Mouse (Mus musculus): Measurements from ENCODE around the gene Itga6.

DNA sequence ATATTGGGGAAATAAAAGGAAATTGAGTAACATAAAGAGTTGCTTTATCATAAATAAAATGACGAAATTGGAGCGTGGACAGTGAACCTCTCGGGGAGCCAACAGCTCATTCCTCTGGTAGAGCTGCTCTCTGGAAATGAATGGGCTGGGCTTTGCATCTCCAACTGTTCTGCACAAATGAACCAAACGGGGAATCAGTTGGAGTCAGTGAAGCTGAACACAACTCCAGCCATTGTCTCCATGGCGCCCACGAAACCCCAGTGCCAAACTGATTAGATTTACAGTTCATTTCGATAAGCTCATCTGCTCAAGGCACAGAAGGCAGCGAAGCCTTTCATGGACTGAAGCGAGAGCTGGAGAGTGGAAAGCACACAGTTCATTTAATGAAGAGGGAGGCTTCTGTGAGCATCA, 29.8 kb downstream of the Itga6 start:
- TF ChIP-seq GATA1 (IDR thresholded peaks at IDR 0.05; ENCODE audit: borderline replicate concordance, low read length) (no peak), FLI1 (IDR thresholded peaks at IDR 0.05; ENCODE audit: low read length) (no peak)
